Mouse (Mus musculus) MEL (cell line): ENCODE measurements around the gene Lysmd3.

ENCODE experiments used
- BHLHE40 ChIP-seq: IDR thresholded peaks from 2 replicates; pipeline ENCODE4 v1.6.1; 2012; ENCODE audit warnings: low read depth, mild to moderate bottlenecking, inconsistent platforms, low read length, improper control_type of control experiment, borderline replicate concordance
- CTCF ChIP-seq, 3 experiments: IDR thresholded peaks in 2 of 3; conservative IDR thresholded peaks in 1 of 3; 2 replicates each; pipeline ENCODE4 v1.5.1; 2011 to 2012; ENCODE audit warnings: low read length in 3 of 3, low read depth in 2 of 3, mild to moderate bottlenecking in 2 of 3, improper control_type of control experiment in 1 of 3, inconsistent platforms in 1 of 3, mixed read lengths in 1 of 3, moderate library complexity in 1 of 3; ENCODE audit not compliant: control insufficient read depth in 1 of 3, insufficient read depth in 1 of 3, poor library complexity in 1 of 3, severe bottlenecking in 1 of 3
- E2F4 ChIP-seq: IDR thresholded peaks from 2 replicates; pipeline ENCODE4 v1.6.1; 2011; ENCODE audit warnings: low read depth, low read length, improper control_type of control experiment, borderline replicate concordance
- HCFC1 ChIP-seq: IDR thresholded peaks from 2 replicates; pipeline ENCODE4 v1.6.1; 2012; ENCODE audit warnings: low read depth, mild to moderate bottlenecking, inconsistent platforms, low read length, improper control_type of control experiment, moderate library complexity
- JUND ChIP-seq: IDR thresholded peaks from 2 replicates; pipeline ENCODE4 v1.6.1; 2011; ENCODE audit warnings: low read depth, mild to moderate bottlenecking, improper control_type of control experiment, low read length
- MAX ChIP-seq: IDR thresholded peaks from 2 replicates; pipeline ENCODE4 v1.6.1; 2011; ENCODE audit warnings: low read length, improper control_type of control experiment
- MAZ ChIP-seq: IDR thresholded peaks from 2 replicates; pipeline ENCODE4 v1.6.1; 2012; ENCODE audit warnings: low read depth, mild to moderate bottlenecking, inconsistent platforms, low read length, improper control_type of control experiment
- POLR2A ChIP-seq, 2 experiments: IDR thresholded peaks; 2 replicates each; pipeline ENCODE4 v1.6.1; 2011 to 2012; ENCODE audit warnings: low read length in 2 of 2, mild to moderate bottlenecking in 2 of 2, control low read depth in 1 of 2, improper control_type of control experiment in 1 of 2, low read depth in 1 of 2, moderate library complexity in 1 of 2; ENCODE audit not compliant: control insufficient read depth in 1 of 2, insufficient read depth in 1 of 2, poor library complexity in 1 of 2
- POLR2AphosphoS5 ChIP-seq: IDR thresholded peaks from 2 replicates; pipeline ENCODE4 v1.6.1; 2012; ENCODE audit warnings: low read depth, borderline replicate concordance, mild to moderate bottlenecking, inconsistent platforms, low read length, moderate library complexity, mixed read lengths
- TAL1 ChIP-seq: IDR thresholded peaks from 2 replicates; pipeline ENCODE4 v1.6.1; 2012; ENCODE audit warnings: mild to moderate bottlenecking, inconsistent platforms, low read length, moderate library complexity, mixed read lengths
- USF1 ChIP-seq: IDR thresholded peaks from 2 replicates; pipeline ENCODE4 v1.6.1; 2014; ENCODE audit warnings: low read depth, mild to moderate bottlenecking, inconsistent platforms, low read length, improper control_type of control experiment, moderate library complexity
- ZNF384 ChIP-seq: IDR thresholded peaks from 2 replicates; pipeline ENCODE4 v1.6.1; 2012; ENCODE audit warnings: low read depth, mild to moderate bottlenecking, inconsistent platforms, low read length, improper control_type of control experiment

DNA sequence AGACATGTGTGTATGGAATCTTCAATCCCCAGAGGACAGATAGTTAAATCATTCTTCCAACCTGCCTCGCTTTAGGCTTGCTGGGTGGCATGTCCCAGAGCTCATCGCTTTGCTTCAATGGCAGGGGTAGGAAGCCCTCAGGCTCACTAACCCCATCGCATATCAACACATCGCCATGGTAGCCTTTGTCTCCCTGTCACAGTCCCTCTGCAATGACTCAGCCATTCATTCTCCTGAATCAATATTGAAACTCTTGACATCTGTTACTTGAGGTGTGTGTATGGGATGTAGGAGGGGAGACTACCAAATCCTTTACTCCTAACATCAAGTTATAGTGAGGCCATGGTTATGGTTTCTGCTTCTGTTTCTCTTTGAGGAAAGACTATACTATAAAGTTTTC lies 17.8 kb upstream of the Lysmd3 start:
- TF ChIP-seq HCFC1 (no peak), ZNF384 (no peak), CTCF (IDR thresholded peaks at IDR 0.05 in 2 of 3, conservative IDR thresholded peaks at IDR 0.05 in 1 of 3; ENCODE audit: control insufficient read depth in 1 of 3, insufficient read depth in 1 of 3, low read depth in 2 of 3, low read length in 3 of 3, poor library complexity in 1 of 3, severe bottlenecking in 1 of 3) (no peak), POLR2A (IDR thresholded peaks at IDR 0.05; ENCODE audit: control insufficient read depth in 1 of 2, insufficient read depth in 1 of 2, low read depth in 1 of 2, low read length in 2 of 2, poor library complexity in 1 of 2) (no peak), E2F4 (no peak), TAL1 (no peak), MAX (no peak), MAZ (no peak), POLR2AphosphoS5 (no peak), JUND (no peak), BHLHE40 (no peak), USF1 (no peak)
